Mouse (Mus musculus) megakaryocyte, embryonic 14.5 days (primary cell): ENCODE results near the gene Vsir.

ENCODE experiments used
- FLI1 ChIP-seq: IDR thresholded peaks from 2 replicates; pipeline ENCODE4 v1.6.1; 2012; ENCODE audit warnings: low read length, inconsistent platforms, mixed read lengths
- GATA1 ChIP-seq: IDR thresholded peaks from 3 replicates; pipeline ENCODE4 v1.6.1; 2012; ENCODE audit warnings: mixed read lengths, low read length, inconsistent platforms, borderline replicate concordance

- no peak for TF ChIP-seq GATA1
- TF ChIP-seq FLI1 = no peak
Measured at GRCm38 (mm10) chr10:60373937-60374578, 27.4 kb downstream of the Vsir start.
